Mouse (Mus musculus): ENCODE measurements around the gene Egr2.

DNA sequence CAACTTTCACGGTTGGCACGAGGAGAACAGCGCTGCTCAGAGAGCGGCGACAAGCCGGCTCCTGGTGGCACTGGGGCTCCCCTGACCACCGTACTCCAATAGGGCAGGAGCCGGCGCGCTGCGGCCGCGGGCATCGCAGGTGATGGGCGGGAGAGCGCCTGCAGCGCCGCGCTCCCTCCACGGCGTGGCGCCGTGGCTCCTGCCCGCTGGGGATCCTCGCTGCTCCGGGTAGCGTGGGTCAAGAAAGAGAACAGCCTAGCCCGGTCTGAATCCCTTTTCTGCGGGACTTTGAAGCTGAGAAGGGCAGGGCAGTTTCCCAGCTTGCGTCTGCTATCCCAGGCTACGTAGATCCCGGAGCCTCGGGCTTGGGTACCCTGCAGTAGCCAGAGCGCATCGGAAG lies 697 bp downstream of the Egr2 start:
- TF ChIP-seq POLR2A (IDR thresholded peaks at IDR 0.05; ENCODE audit: insufficient read length, low read depth) (no peak), TCF12 (IDR thresholded peaks at IDR 0.05; ENCODE audit: insufficient read depth, poor library complexity, severe bottlenecking) (no peak), USF1 (IDR thresholded peaks at IDR 0.05; ENCODE audit: low read depth) (no peak), TCF3 (IDR thresholded peaks at IDR 0.05; ENCODE audit: insufficient read length, low read depth) (no peak), CEBPB (IDR thresholded peaks at IDR 0.05; ENCODE audit: insufficient read depth, poor library complexity, severe bottlenecking) (no peak), REST (IDR thresholded peaks at IDR 0.05; ENCODE audit: insufficient read depth, insufficient read length) (no peak), POLR2AphosphoS2 (IDR thresholded peaks at IDR 0.05; ENCODE audit: insufficient read length, low read depth) (no peak), MAX (IDR thresholded peaks at IDR 0.05; ENCODE audit: low read depth) (no peak), MYOD1 (IDR thresholded peaks at IDR 0.05; ENCODE audit: control insufficient read depth in 1 of 3, insufficient read length in 2 of 3, low read depth in 2 of 3) (peak in 1 of 3 experiments; percentile 58), E2F4 (IDR thresholded peaks at IDR 0.05; ENCODE audit: insufficient read depth) (no peak)

Data from myocyte (in vitro differentiated cells).